Mouse (Mus musculus): ENCODE results near the gene Lrrc27.

Gene Lrrc27

DNA sequence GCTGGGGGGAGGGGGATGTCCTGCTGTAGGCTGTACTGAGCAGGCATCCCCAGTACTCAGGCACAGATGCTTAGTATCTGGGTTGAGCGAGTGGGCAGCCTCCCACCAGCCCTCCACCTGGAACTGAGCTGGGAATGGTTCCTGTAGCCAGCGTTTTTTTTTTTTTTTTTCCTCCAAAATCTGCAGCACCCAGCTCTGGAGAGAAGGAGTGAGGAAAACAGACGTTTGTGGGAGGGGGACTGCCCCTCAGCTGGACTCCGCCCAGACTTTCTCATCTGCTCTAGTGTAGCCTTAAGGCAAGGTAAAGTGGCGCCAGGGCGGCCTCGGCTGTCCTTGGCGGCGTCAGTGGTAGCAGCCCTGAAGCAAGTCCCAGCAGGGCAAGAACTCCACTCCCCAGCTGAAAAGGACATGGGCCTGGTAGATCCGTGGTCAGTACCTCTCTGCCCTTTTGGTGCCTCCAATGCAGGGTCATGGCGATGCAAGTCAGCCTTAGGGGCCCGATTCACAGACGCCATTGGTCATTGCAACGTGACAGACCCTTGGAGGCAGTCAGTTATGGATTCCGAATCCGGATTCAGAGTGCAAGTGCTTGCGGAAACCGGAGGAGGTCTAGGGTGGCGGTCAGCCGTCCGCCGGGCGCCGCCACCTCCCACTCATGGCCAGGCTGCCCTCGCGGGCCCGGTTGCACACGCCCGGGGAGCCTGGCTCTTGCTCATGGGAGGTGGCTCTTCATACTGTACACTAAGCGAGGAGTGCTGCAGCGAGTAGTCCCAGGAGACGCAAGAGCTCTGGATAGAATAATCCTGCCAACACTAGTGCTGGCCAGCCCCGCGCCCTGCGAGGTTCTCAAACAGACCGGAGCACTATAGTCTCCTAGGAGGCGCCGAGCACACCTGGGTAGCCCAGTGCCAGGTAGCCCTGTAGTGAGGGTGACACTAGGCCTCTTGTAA is 34.4 kb downstream of the Lrrc27 start:
- DNase-seq (ENCODE audit: low read depth), result no peak

DNA sequence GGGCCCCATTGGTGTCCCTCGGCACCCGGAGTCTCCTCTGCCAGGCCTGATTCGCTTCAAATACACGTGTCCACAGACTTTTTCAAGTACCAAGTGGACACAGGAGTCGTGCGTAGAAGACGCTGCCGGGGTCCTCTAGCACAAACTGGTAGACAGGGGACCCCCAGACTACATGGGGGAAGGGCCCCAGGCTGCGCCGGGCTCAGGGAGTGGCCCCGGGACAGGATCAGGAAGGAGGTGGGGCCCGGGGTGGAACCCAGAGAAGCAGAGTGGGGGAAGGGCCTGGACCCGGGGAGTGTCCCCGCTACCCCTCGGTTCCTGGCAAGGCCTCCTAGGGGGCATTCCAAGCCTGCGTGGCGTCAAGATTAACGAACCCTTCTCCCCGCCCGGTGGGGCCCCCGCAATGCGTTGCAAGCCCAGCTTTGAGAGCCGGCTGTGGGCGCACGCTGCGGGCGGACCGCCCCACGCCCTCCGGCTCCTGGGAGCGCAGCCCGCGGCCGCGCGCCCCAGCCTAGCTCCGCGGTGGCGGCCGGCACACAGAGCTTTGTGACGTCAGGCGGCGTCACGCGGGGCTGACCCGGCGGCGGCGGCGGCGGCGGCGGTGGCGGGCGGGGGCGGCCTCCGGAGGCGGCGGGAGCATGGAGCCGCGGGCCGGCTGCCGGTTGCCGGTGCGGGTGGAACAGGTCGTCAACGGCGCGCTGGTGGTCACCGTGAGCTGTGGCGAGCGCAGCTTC is 35.3 kb downstream of the Lrrc27 start, which contains the start of gene Pwwp2b:
Pwwp2b (plus strand) TSS at position 602 of the 734 bp plus-strand sequence.
- no peak for DNase-seq (ENCODE audit: low read depth)

DNA sequence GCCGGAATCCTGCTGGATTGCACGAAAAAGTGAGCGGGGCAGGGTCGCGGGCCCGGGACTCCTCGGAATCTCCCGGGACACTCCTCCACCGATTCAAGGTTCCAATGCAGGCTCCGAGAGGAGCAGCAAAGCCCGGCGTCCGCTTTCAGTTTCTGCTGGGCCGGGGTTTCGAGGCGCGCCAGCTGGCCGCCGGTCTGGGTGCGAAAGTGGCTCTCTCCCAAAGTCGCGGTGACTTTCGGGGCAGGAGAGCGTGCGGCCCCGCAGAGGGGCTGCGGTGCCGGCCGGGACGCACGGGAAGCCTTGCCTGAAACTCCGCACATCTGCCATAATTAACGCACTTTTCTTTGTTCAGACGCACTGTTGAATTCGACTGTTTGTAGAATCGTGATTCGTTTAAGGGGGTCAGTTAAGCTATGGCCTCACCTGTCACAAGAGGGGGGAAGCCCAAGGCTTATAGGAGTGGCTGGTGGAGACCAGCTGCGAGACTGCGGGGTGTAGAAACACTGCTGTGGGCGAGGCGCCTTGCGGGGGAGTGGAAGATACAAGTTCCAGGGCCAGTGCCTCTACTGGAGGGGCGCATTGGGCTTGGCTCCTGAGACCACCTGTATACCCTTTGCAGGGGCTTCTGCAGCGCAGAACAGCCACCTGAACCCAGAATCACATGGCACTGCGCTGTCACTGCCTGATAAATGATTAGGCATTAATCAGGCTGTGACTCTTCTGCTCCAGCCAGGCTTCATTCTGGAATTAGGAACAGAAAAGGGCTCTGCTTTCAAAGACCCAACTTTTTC is 36.0 kb downstream of the Lrrc27 start:
- DNase-seq (ENCODE audit: low read depth), result no peak

DNA sequence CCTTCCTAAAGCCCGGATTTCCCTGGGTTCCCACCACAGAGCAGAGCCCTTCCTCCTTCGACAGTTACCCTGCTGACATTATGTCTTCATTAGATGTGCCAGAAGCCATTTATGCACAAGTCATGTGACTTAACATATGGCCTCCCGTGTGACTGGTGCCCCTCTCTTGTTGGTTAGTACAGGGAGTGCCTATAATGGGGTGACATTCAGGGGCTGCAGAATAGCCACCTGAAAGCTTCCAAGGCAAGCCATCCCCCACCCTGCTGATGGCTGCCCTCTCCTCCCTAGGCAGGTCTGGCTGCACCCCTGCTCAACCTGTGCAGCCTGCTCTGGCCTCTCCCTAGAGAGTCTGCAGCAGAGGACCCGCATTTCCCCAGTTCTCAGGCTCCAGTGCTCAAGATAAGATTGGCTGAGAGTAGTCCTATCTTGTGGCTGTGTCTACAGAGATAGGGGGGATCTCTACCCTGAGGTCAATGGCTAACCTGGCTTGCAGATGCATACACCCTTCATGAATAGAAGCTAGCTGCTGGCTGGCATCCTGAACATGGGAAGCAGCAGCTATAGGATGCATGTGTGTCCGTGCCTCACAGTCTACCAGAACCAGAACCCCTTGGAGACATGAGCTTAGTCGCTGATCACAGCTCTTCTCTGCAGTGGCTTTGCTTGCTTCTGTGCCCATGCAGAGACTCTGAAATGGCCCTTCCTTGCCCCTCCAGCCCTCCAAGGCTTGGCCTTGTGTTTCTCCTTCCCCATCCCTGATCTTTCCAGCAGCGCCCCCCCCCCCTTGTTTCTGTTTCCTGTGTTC is 36.8 kb downstream of the Lrrc27 start:
- DNase-seq (ENCODE audit: low read depth), result no peak

DNA sequence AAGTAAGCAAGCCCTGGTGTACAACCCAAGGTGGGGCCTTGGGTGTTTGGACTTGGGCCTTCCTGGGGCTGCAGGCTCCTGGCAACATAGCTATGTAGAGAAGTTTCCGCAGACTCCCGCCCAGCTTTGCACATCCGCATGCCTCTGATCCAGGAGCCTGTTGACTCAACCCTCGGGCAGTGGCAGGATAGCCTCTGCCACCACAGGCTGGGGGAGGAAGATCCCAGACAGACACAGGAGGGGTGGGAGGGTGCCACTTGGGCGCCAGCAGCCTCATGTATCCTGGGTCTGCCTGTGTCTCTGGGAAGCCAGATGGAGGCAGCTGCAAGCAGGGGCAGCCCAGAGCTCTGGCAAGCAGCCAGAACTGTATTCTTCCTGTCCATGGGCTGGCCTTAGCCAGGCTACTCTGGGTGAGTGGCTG is 39.1 kb downstream of the Lrrc27 start:
- no peak for DNase-seq (ENCODE audit: low read depth)

DNA sequence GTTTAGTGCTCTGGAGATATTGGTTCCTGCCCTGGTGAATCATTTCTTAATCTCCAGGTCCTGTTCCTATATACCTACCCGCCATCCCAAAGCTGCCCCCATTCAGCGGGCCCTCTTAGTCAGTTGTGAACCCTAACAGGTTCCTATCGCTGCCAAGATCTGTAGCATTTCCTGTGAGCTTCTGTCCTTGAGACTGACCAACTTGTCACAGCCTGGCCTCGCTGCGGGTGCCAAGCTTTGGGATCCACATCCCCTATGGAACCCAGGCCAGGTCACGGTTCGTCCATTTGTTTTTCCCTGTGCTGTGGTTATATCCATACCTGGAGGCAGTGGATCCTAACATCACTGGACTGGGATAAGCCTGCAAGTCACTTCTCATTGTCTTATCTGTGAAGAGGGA is 39.8 kb downstream of the Lrrc27 start:
- no peak for DNase-seq (ENCODE audit: low read depth)

DNA sequence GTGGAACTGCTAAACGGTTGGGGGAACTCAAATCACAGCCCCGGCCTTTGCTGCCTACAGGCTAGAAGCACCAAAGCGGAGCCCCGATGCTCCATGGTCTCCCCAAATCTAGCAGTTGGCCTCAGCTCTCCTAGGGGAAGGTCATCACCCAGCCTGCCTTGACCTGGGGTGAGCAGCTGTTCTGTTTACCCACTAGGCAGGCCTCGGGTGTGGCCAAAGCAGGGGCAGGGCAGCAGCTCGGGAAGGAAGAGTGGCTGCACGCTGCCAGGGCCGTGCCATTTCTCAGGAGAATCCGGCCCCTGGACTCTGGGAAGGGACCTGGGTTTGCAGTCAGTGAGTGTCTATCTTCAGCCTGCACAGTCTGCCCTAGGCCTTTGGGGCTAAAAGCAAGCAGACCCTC is 40.2 kb downstream of the Lrrc27 start:
- no peak for DNase-seq (ENCODE audit: low read depth)

DNA sequence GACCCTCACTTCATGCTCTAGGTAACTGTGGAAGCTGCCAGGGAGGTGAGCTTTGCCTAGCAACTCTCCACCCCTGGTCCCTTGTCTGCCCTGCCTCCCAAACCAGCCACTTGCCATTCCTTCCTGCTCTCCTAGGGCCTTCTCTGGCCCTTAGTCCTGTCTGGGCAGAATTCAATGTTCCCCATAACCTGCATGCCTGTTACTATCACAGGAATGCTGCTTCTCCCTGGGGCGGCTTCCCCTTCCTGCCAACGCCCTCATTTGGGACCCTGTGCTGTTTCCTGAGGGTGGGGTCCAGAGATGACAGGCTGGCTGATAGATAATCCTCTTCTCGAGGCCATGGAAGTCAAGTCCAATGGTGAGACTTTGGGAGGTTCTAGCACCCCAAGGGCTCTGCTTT is 40.7 kb downstream of the Lrrc27 start:
- DNase-seq (ENCODE audit: low read depth), result no peak

DNA sequence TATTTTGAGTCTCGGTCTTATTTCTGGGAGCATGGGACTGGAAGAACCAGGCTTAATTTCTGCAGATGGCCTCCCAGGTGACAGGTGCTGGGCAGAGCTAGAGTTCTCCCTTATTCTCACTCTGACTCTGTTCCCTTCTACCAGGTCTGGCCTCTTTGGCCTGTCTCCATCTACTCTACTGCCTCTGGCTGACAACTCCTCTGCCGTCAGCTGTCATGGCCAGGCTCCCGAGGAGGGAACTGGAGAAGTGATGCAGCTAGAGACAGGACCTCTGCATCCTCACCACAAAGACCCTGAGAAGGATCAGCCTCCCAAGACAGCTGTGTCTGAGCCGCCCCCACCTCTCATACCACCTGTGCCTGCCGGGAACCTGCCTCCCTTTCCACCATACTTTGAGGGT is 41.8 kb downstream of the Lrrc27 start:
- no peak for DNase-seq (ENCODE audit: low read depth)

DNA sequence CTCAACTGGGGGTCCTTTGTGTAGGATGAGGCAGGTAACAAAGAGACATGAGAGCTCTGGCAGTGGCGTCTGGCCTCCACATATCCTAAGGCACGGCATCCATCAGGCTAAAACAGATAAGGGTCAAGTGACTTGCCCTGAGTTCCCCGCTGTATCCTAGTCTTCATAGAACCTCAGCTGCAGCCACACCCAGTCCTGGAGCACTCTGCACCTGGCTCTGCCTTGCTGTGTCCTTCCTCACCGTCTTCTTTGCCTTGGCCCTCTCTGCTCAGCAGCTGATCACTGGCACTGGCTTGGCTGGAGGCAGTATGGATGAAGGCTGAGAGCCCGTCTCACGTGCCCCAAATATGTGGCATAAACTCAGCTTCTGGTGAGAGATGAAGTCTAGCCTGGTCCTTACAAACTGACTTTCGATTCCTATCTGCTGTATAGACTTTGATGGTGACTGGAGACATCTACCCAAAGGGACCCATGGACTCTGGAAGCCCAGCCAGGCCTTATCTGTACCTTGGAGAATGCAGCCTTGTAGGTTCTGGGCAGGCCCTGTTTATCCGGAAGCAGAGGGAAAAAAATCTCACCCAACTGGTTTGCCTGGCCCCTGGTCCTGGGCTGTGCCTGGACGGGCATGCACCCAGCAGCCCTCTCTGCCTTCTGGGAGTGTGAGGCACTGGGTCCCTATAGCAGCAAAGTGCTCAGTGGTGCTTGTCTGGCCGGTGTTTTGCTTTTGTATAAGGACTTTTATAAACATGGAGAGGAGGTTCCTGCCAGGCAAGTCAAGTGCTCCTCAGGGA is 45.2 kb downstream of the Lrrc27 start:
- no peak for DNase-seq (ENCODE audit: low read depth)

DNA sequence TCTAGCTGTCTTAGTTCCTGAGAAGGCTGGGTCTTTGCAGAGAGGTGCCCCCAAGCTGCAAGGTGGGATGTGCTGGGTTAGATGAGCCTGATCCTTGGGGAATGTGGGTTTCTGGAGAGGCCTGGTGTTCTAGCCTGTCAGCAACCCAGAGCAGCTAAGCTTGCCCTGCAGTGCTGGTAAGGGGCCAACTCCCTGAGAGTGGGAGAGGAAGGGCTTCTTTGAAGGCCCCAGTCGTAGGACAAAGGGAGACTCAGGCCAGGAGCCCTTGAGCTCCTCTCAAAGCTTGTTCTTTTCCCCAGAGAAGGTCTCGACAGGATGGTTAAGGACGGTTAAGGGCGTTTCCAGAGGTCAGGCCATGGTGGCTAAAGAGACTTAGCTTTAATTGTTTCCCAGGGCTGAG is 51.5 kb downstream of the Lrrc27 start:
- DNase-seq (ENCODE audit: low read depth), result no peak

DNA sequence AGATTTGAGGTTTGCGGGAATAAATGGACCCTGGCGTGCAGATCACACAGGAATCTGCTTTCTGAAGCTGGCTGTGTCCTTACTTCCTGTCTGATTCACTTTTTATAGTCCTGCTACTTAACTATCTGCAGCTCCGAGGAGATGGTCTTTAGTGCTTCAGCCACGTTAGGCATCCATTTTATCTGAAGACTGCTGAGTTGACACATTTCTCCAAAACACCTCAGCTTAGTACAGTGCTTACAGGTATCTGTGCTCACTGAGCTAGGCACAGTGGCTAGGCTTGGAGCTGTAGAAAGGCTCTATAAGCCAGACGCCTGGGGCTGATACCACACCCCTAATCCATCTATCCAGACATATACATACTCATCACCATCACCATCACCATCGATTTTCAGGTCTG is 52.8 kb downstream of the Lrrc27 start:
- DNase-seq (ENCODE audit: low read depth), result no peak

DNA sequence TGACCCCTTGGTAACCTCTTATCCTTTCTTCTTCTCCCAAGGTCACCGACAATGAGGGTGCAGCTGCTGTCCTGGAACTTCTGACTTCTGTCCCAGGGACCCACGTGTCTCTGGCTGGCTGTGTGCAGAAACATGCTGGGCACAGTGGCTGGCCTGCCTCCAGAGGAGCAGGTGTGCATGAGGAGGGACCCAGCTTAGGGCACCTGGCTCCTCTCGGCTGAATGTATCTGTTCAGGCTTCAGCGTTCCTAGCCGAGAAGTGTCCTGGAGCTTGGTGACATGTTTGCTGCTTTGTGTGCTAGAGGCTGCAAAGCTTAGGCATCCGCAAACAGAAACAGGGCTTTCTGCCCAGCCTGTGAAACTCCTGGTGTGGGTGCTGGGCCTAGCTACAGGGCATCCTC is 53.6 kb downstream of the Lrrc27 start:
- DNase-seq (ENCODE audit: low read depth), result no peak

DNA sequence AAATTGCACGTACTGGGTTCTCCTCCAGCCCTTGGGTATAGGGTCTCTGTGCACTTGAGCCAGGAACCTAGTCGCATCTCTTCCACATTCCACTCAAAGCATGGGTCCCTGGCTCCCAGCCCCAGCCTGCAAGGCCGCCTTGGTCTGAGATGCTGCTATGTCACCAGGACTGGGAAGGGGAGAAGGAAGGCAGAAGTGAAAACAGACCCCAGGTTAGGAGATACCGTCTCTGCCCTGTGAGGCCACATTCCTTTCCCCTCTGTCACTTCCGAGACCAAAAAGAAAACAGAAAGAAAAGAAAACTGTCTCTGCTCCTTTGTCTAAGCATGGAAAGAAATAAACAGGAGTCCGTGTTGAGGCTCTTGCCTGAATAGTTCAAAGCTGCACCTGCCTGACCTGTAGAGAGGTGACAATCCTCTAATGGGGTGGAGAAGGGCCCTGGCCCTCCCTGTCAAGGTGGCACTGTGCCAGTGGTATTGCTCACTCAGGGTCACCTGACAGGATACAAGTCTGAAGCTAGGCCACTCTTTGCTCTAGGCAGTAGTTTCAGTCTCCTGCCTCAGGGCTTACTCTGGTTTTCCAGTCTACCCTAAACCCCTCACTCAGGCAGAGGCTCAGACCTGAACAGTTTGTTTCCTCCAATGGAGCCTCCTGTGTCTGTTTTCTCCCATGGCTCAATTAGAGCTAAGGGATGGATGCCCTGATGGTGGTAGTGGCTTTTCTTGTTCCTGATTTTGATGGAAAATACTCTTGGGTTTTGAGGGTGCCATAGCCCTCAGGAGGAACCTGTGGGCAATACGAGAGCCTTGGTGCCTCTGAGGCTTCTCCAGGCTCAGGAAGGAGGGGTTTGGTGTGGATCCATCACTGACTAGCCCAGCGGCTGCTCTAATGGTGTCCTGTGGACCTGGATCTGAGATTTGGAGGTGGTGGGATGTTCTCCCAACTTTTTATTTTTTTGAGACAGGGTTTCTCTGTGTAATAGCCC is 54.4 kb downstream of the Lrrc27 start:
- DNase-seq (ENCODE audit: low read depth), result no peak

DNA sequence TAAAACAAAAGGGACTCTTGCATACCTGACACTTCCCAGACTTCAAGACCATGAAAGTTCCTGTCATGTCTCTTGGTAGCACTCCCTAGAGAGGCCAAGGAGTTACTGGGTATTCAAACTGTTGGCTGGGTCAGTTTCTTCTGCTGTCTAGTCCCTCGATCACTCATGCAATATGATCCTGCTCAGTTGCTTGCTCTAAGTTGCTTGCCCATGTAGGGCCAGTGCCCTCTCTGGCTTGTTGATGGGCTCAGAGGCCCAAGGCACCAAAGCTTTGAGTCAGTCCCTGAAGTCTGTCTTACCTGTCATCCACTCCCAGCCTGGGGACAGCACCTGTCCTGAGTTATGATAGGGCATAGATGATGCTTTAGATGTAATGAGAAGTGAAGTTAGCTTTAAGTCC is 58.0 kb downstream of the Lrrc27 start:
- no peak for DNase-seq (ENCODE audit: low read depth)

DNA sequence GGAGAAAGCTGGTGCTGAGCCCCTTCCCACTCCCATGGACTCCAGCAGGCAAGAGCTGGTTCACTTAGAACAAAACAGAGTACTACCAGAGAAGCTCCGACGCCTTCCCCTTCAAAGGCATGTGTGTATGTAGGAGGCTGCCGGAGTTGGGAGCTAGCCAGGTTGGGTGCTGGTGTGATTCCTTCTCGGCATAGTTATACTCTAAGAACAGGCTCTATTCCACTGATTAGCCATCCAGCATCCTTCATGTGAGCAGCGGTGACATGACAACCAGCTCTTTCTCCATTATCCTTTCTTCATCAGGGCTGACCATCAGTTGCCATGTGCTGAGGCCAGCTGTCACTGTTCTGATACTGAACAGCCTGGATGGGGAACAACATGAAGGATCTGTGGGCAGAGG is 59.1 kb downstream of the Lrrc27 start:
- no peak for DNase-seq (ENCODE audit: low read depth)

DNA sequence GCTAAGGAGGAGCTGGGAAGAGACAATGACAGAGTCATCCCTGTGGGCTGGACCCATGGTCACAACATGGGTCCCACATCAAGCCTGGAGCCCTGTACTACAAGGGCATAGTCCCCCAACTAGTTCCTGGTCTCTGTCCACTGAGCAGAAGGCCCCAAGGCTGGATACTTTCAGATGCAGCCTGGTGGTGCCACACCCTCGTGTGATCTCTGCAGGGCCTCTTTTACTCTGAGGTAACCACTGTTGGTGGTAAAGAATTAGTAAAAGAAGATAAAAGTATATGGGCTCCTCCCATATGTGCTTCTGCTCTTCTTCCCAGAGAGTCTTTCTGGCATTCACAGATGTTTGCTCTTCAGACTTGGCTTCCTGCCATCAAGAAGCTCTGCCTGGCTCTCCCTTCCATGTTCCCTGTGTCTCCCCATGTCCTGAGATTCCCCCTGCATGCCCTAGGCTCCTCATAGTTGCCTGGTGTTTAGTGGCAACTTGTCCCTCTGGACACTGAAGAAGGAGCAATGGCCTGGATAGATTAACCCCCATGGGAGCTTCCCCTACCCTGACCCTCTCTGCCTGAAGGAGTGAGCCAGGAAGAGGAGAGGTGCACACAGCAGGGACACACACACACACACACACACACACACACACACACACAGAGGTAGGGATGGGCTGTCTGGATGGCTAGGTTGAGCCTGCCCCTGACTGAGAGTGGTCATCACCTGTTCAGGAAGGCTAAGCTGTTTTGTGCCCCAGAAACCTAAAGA is 60.0 kb downstream of the Lrrc27 start:
- no peak for DNase-seq (ENCODE audit: low read depth)

DNA sequence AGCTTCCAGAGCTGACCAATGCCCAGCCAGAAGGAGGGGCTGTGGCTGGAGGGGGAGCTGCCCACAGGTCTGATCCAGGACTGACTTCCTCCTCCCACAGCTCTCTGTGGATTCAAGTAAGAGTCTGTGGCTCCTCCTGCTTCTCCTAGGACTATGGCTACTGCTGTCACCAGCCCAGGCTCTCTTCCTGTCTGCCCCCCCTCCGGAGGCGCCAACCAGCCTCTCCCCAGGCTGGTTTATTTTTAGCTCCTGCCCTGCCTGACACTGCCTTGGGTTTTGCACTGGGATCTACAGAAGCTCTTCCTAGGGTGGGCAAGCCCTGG is 60.6 kb downstream of the Lrrc27 start:
- no peak for DNase-seq (ENCODE audit: low read depth)

DNA sequence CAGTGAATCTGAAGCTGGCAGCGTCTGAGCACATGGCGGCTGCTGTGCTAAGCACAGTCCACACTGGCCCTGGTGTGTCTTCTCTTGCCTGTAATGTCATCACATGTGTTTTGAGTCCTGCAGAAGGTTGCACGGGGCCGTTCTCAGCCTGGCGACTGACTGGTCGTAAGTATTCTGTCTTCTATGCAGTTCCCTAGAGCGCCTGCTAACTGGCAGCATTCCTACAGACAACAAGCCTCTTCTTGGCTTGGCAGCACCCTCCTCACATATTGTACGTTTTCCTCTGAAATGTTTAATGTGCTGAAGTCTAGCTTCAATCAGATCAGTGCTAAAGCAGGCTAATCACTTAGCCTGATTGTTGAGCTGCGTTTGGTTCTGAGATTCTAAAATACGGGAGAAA is 62.8 kb downstream of the Lrrc27 start:
- no peak for DNase-seq (ENCODE audit: low read depth)
